Mouse (Mus musculus) adipose tissue, adult 10 weeks (tissue): ENCODE results near the gene Dcpp2. TPM values are rescaled to one million over a fixed set of nuclear protein-coding genes. Genes with fewer than 3 reads are reported as not detected.

Source experiments
- polyA plus RNA-seq: library from polyadenylated mRNA; stranded (reverse); fragments of 350-450 nt; fragmentation: Illumina TruSeq; extraction: RNeasy Lipid Tissue Mini Kit (QIAGEN cat#74804); gene quantifications from one replicate; pipeline ENCODE4 v1.2.3, GENCODE M21; 2014; ENCODE audit warnings: low read depth, low replicate concordance

The Dcpp2 gene
- polyA plus RNA-seq, result not detected

DNA sequence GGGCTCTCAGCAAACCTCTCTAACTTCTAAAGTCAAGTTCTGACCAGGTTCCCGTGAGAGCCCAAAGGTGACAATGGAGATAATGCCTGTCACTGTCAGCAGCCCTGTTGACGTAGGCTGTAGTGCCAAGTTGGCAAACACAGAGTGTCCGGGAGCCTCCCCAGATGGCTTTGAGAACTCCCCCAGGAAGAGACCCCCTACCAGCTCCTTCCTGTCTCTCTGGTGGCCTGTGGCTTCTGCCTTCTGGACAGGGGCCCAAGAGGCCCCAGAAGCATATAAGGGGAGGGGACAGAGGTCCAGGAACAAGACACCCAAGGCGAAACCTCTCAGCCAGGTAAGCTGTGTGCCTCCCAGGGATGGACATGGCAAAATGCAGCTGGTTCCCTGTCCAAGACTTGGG, at the start of gene Dcpp2, which contains the start of gene Dcpp1:
Gene Dcpp2, plus strand, starts transcription at position 305 of the 400 bp plus-strand sequence.
Gene Dcpp1, plus strand, starts transcription at position 301 of the 400 bp plus-strand sequence.

DNA sequence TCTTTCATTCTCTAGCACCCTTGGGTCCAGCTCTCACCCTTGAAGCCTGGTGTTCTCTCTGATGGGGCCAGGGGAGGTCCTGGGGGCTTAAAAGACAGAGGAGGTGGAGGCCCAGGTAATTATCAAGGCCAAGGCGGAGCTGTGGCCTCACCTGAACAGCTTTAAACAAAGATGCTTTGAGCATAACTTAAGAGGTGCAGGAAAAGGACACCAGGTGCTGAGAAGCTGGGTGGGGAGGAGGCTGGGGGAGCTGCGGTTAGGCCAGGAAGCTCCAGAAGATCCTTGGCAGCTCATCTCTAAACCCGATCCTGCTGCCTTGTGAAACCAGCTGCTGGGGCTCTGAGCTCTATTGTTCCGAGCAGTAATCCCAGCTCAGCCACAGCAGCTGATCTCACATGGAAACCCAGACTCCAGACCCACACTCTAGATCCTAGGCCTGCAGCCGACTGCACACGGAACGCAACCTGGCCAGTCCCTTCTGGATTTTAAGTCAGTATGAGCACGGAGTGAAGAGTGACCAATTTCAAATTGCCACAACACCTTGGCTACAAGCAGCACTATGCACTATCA, 44.6 kb upstream of the Dcpp2 start, which contains the start of gene Prss33:
Gene Prss33, minus strand, starts transcription at position 51 of the 570 bp plus-strand sequence.

DNA sequence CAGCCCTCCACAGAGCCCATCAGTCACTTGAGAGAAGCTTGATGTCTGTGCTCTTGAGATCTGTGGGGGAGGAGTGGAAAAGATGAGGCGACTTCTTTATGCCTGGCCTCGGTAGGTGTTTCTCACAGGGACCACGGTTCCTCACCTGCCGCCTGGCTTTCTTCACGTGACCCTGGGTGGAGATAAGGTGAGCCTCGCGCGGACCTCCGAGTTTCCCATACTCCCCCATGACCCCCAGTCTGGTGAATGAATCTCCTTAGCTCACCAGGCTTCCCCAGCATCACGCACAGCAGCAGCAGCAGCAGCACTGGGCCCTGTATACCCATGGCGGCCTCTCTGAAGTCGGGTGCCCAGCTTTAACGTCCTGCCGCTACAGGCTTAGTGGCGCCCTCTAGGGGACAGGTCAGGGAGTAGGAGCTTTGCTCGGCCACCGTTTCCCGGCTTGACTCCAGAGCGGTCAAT, 36.8 kb upstream of the Dcpp2 start, which contains the start of the genes Prss32 and Prss41:
Gene Prss32, plus strand, starts transcription at position 44 of the 462 bp plus-strand sequence.
Gene Prss41, minus strand, starts transcription at position 361 of the 462 bp plus-strand sequence.

DNA sequence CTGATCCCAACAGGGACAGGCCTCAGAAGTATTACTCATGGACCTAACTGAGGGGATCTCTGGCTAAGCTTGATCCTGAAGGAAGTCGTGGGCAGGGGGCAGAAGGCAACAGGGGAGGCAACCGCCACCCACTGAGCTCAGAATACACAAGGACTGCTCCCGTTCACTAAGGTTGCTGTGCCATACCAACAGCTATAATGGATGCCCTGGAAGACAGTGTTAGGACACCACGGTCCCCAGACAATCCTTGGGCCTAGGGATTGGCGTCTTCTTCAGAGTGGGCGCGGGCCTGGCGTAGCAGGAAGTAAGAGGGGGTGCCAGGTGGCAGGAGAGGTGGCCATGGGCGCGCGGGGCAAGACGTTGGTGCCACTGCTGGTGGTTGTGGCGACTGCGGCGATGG, 12.9 kb upstream of the Dcpp2 start, which contains the start of gene Prss21:
Gene Prss21, plus strand, starts transcription at position 301 of the 400 bp plus-strand sequence.

DNA sequence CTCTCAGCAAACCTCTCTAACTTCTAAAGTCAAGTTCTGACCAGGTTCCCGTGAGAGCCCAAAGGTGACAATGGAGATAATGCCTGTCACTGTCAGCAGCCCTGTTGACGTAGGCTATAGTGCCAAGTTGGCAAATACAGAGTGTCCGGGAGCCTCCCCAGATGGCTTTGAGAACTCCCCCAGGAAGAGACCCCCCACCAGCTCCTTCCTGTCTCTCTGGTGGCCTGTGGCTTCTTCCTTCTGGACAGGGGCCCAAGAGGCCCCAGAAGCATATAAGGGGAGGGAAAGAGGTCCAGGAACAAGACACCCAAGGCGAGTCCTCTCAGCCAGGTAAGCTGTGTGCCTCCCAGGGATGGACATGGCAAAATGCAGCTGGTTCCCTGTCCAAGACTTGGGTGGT, 36.5 kb downstream of the Dcpp2 start, which contains the start of gene Dcpp3:
Gene Dcpp3, plus strand, starts transcription at position 301 of the 400 bp plus-strand sequence.

DNA sequence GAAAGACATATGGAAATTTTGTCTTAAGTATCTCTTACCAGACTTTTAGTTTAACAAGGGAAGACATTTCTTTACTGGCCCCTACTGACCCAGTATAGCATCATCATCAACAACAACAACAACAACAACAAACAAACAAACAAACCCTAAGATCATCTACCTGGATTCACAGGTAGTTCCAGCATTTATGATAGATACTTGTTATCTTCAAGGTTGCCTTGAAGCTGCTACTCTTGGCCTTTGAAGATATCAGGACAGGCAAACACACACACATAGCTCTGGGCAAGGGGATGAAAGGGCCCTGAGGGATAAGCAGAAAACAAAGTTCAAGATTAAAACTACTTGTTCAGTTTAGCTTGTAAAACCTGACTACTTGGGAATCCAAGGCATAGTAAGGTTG, 60.7 kb downstream of the Dcpp2 start, which contains the start of gene Sbp:
Gene Sbp, plus strand, starts transcription at position 301 of the 400 bp plus-strand sequence.

Other genes with a start within 250 kb of the Dcpp2 start
- 0.25 TPM for gene Mmp25, start 235.6 kb upstream of the Dcpp2 start, polyA plus RNA-seq
- 2.7 TPM for gene Bicdl2, start 220.4 kb upstream of the Dcpp2 start, polyA plus RNA-seq
- gene Hcfc1r1, start 207.3 kb upstream of the Dcpp2 start, polyA plus RNA-seq, result 226 TPM
- gene Thoc6, start 207.0 kb upstream of the Dcpp2 start, polyA plus RNA-seq, result 10.9 TPM
- 25.6 TPM for gene Tnfrsf12a, start 203.4 kb upstream of the Dcpp2 start, polyA plus RNA-seq
- gene Cldn6, start 201.6 kb upstream of the Dcpp2 start, polyA plus RNA-seq, result 1.0 TPM
- 1.2 TPM for gene Cldn9, start 196.9 kb upstream of the Dcpp2 start, polyA plus RNA-seq
- gene 1520401A03Rik, start 158.1 kb upstream of the Dcpp2 start, polyA plus RNA-seq, result 0.30 TPM
- gene Pkmyt1, start 154.5 kb upstream of the Dcpp2 start, polyA plus RNA-seq, result 8.8 TPM
- gene Paqr4, start 140.0 kb upstream of the Dcpp2 start, polyA plus RNA-seq, result 19.4 TPM
- gene Kremen2, start 135.0 kb upstream of the Dcpp2 start, polyA plus RNA-seq, result 0.24 TPM
- 65.6 TPM for gene Flywch1, start 109.3 kb upstream of the Dcpp2 start, polyA plus RNA-seq
- gene Flywch2, start 94.8 kb upstream of the Dcpp2 start, polyA plus RNA-seq, result 16.1 TPM
- 339 TPM for gene Srrm2, start 90.3 kb upstream of the Dcpp2 start, polyA plus RNA-seq
- 387 TPM for gene Elob, start 51.7 kb upstream of the Dcpp2 start, polyA plus RNA-seq
- gene Prss33, start 44.8 kb upstream of the Dcpp2 start, polyA plus RNA-seq, result 1.4 TPM
- gene Prss32, start 37.0 kb upstream of the Dcpp2 start, polyA plus RNA-seq, result not detected
- gene Prss41, start 36.7 kb upstream of the Dcpp2 start, polyA plus RNA-seq, result 0.55 TPM
- 1.1 TPM for gene Prss21, start 12.8 kb upstream of the Dcpp2 start, polyA plus RNA-seq
- gene Dcpp1, start within 50 bp of the Dcpp2 start, polyA plus RNA-seq, result not detected
- gene Dcpp3, start 36.6 kb downstream of the Dcpp2 start, polyA plus RNA-seq, result not detected
- gene Sbp, start 60.8 kb downstream of the Dcpp2 start, polyA plus RNA-seq, result not detected
- not detected for gene Sbpl, start 74.4 kb downstream of the Dcpp2 start, polyA plus RNA-seq
- not detected for gene Prss30, start 99.7 kb downstream of the Dcpp2 start, polyA plus RNA-seq
- gene Prss22, start 117.2 kb downstream of the Dcpp2 start, polyA plus RNA-seq, result not detected
- gene Prss27, start 157.3 kb downstream of the Dcpp2 start, polyA plus RNA-seq, result 0.67 TPM
- gene Kctd5, start 192.6 kb downstream of the Dcpp2 start, polyA plus RNA-seq, result 16.9 TPM